Mouse (Mus musculus) embryonic facial prominence, embryonic 11.5 days (tissue): ENCODE results near the gene Atf3. TPM values are rescaled to one million over a fixed set of nuclear protein-coding genes. Genes with fewer than 3 reads are reported as not detected.

ENCODE experiments used
- ATAC-seq: fragments of 200-750 bp; cut with Nextera tagmentation; replicated peaks from 2 replicates; pipeline ENCODE4 v1.8.0; 2017; ENCODE audit warnings: low read depth; ENCODE audit not compliant: insufficient number of reproducible peaks, low FRiP score, low TSS enrichment
- DNase-seq: peaks from one replicate; pipeline ENCODE4 v3.0.0-alpha.2; 2015; ENCODE audit warnings: low spot score
- H3K27ac ChIP-seq: fragments of 300-500 bp; sonication (generic); replicated peaks from 2 replicates; pipeline ENCODE4 v1.5.1; 2014; ENCODE audit warnings: mild to moderate bottlenecking, low read depth, low read length, control low read depth
- H3K27me3 ChIP-seq: fragments of 300-500 bp; sonication (generic); 2 replicates; pipeline ENCODE4 v1.6.1; 2014; ENCODE audit warnings: mild to moderate bottlenecking, low read length, moderate library complexity, mixed read lengths; ENCODE audit not compliant: control insufficient read depth, insufficient read depth
- H3K36me3 ChIP-seq: fragments of 300-500 bp; sonication (generic); replicated peaks from 2 replicates; pipeline ENCODE4 v1.6.1; 2014; ENCODE audit warnings: low read depth, mild to moderate bottlenecking, low read length, moderate library complexity, mixed read lengths; ENCODE audit not compliant: control insufficient read depth, insufficient read depth
- H3K4me1 ChIP-seq: fragments of 300-500 bp; sonication (generic); 2 replicates; pipeline ENCODE4 v1.6.1; 2014; ENCODE audit warnings: low read length, mixed read lengths; ENCODE audit not compliant: control insufficient read depth, insufficient read depth
- H3K4me2 ChIP-seq: fragments of 300-500 bp; sonication (generic); 2 replicates; pipeline ENCODE4 v1.6.1; 2014; ENCODE audit warnings: low read depth, mild to moderate bottlenecking, control low read depth, low read length, moderate library complexity
- H3K4me3 ChIP-seq: fragments of 300-500 bp; sonication (generic); 2 replicates; pipeline ENCODE4 v1.5.1; 2014; ENCODE audit warnings: low read depth, low read length, control low read depth
- H3K9ac ChIP-seq: fragments of 300-500 bp; sonication (generic); replicated peaks from 2 replicates; pipeline ENCODE4 v1.6.1; 2014; ENCODE audit warnings: mild to moderate bottlenecking, control low read depth, low read length
- H3K9me3 ChIP-seq: fragments of 300-500 bp; sonication (generic); replicated peaks from 2 replicates; pipeline ENCODE4 v1.6.1; 2016; ENCODE audit warnings: mild to moderate bottlenecking, low read length, inconsistent platforms, mixed read lengths; ENCODE audit not compliant: control insufficient read depth
- whole genome bisulfite sequencing: fragments of 180-500 bp; shearing (Covaris S2); extraction: QIAGEN DNeasy Blood & Tissue Kit; methylation state at CpG from one replicate; pipeline ENCODE4 v1.1.7; 2014; 5-methylcytosine and 5-hydroxymethylcytosine counted together
- polyA plus RNA-seq: library from polyadenylated mRNA; unstranded; fragments of >200 nt; fragmentation: Nextera tagmentation; extraction: Ambion mirVana; gene quantifications from 2 replicates; pipeline ENCODE4 v1.2.1, GENCODE M21; 2014

Atf3 gene
- polyA plus RNA-seq, 1 experiment from 2014 or later: 2.1 TPM

GRCm38 (mm10) chr1:191197916-191198315 lies 19.9 kb downstream of the Atf3 start:
- Histone ChIP-seq H3K27me3 (no peaks in the 10 kb centered on the region), H3K4me1 (no peaks in the 10 kb centered on the region), H3K9ac (no peak overlapping the region), H3K9me3 (no peaks in the 10 kb centered on the region), H3K4me2 (no peak overlapping the region), H3K27ac (no peak overlapping the region), H3K4me3 (no peak overlapping the region), H3K36me3 (no peaks in the 10 kb centered on the region)
- no peak for DNase-seq
- ATAC-seq: no peak
- 74% methylated on average over 7 of the region's 7 CpGs for WGBS

GRCm38 (mm10) chr1:191196016-191196415 lies 21.8 kb downstream of the Atf3 start:
- ATAC-seq (no peak), DNase-seq (no peak)
- Histone ChIP-seq H3K4me1 (no peaks in the 10 kb centered on the region), H3K4me3 (no peak overlapping the region), H3K27me3 (no peaks in the 10 kb centered on the region), H3K4me2 (no peak overlapping the region), H3K27ac (no peak overlapping the region), H3K9ac (no peak overlapping the region), H3K9me3 (no peaks in the 10 kb centered on the region), H3K36me3 (no peaks in the 10 kb centered on the region)
- 91% methylated on average over 6 of the region's 6 CpGs for WGBS

- DNase-seq (peak; percentile 31), ATAC-seq (no peak)
- Histone ChIP-seq H3K9me3 (no peaks in the 10 kb centered on the region), H3K4me3 (no peak overlapping the region), H3K4me1 (no peaks in the 10 kb centered on the region), H3K27ac (no peak overlapping the region), H3K9ac (no peak overlapping the region), H3K36me3 (no peaks in the 10 kb centered on the region), H3K27me3 (no peaks in the 10 kb centered on the region), H3K4me2 (no peak overlapping the region)
- WGBS: 50% methylated on average over 14 of the region's 14 CpGs
These were observed 24.0 kb downstream of the Atf3 start for GRCm38 (mm10) chr1:191193657-191194424.

GRCm38 (mm10) chr1:191192751-191193150 lies 25.1 kb downstream of the Atf3 start:
- Histone ChIP-seq H3K4me3 (no peak overlapping the region), H3K4me1 (no peaks in the 10 kb centered on the region), H3K27ac (no peak overlapping the region), H3K9me3 (no peaks in the 10 kb centered on the region), H3K4me2 (no peak overlapping the region), H3K36me3 (no peaks in the 10 kb centered on the region), H3K9ac (no peak overlapping the region), H3K27me3 (no peaks in the 10 kb centered on the region)
- DNase-seq (no peak), ATAC-seq (no peak)
- WGBS: 85% methylated on average over 6 of the region's 6 CpGs

GRCm38 (mm10) chr1:191192213-191192612 lies 25.6 kb downstream of the Atf3 start:
- Histone ChIP-seq H3K9ac (no peak overlapping the region), H3K27ac (no peak overlapping the region), H3K4me3 (no peak overlapping the region), H3K9me3 (no peaks in the 10 kb centered on the region), H3K36me3 (no peaks in the 10 kb centered on the region), H3K4me1 (no peaks in the 10 kb centered on the region), H3K27me3 (0 out of 2 replicates have a peak, but pooled peaks cover under 1% of the 10 kb centered on the region), H3K4me2 (no peak overlapping the region)
- DNase-seq: no peak
- 70% methylated on average over 6 of the region's 6 CpGs for WGBS
- ATAC-seq: no peak

GRCm38 (mm10) chr1:191189671-191190372 lies 28.0 kb downstream of the Atf3 start:
- DNase-seq (no peak), ATAC-seq (no peak)
- no peak overlapping the region for H3K9ac ChIP-seq
- WGBS: 47% methylated on average over 6 of the region's 6 CpGs
- no peaks in the 10 kb centered on the region for H3K4me1 ChIP-seq
- H3K9me3 ChIP-seq: no peaks in the 10 kb centered on the region
- no peaks in the 10 kb centered on the region for H3K36me3 ChIP-seq
- H3K4me3 ChIP-seq: no peak overlapping the region
- H3K4me2 ChIP-seq: no peak overlapping the region
- H3K27me3 ChIP-seq: peaks cover 7% of the 10 kb centered on the region
- no peak overlapping the region for H3K27ac ChIP-seq

- WGBS: 2% methylated on average over 7 of the region's 7 CpGs
- peaks cover 5% of the 10 kb centered on the region for H3K4me1 ChIP-seq
These were observed 31.5 kb downstream of the Atf3 start for GRCm38 (mm10) chr1:191186386-191186770.

GRCm38 (mm10) chr1:191185761-191186385 lies 32.0 kb downstream of the Atf3 start:
- Histone ChIP-seq H3K36me3 (no peaks in the 10 kb centered on the region), H3K27me3 (peaks cover 20% of the 10 kb centered on the region), H3K4me2 (peak overlapping the region; percentile 39), H3K4me3 (peak overlapping the region; percentile 9; the same call in 1 of the 2 replicates), H3K27ac (no peak overlapping the region), H3K9ac (peak overlapping the region; percentile 9; the same call in 1 of the 2 replicates), H3K4me1 (peaks cover 5% of the 10 kb centered on the region), H3K9me3 (no peaks in the 10 kb centered on the region)
- under 1% methylated on average over 16 of the region's 16 CpGs for WGBS
- ATAC-seq (no peak), DNase-seq (peak; percentile 48)

More at GRCm38 (mm10) chr1:191186386-191186770, 31.5 kb downstream of the Atf3 start:
- Histone ChIP-seq H3K9ac (no peak overlapping the region), H3K27ac (no peak overlapping the region), H3K9me3 (no peaks in the 10 kb centered on the region), H3K27me3 (peaks cover 20% of the 10 kb centered on the region), H3K4me3 (no peak overlapping the region), H3K4me2 (no peak overlapping the region; the same call in 1 of the 2 replicates), H3K36me3 (no peaks in the 10 kb centered on the region)
- ATAC-seq: no peak
- peak; percentile 29 for DNase-seq
